Mouse (Mus musculus) small intestine, adult 2 months (tissue): ENCODE measurements around the gene Gm21987.

Experiments
- CTCF ChIP-seq: fragments of 200-500 bp; IDR thresholded peaks from 2 replicates; pipeline ENCODE4 v1.5.1; 2012; ENCODE audit warnings: low read depth, mild to moderate bottlenecking, control low read depth, inconsistent platforms, low read length, moderate library complexity, mixed read lengths; ENCODE audit not compliant: insufficient replicate concordance, insufficient read length; ENCODE audit errors: extremely low read depth
- POLR2A ChIP-seq: fragments of 200-500 bp; IDR thresholded peaks from 2 replicates; pipeline ENCODE4 v1.6.1; 2012; ENCODE audit warnings: low read depth, mild to moderate bottlenecking, control low read depth, inconsistent platforms, low read length, moderate library complexity

DNA sequence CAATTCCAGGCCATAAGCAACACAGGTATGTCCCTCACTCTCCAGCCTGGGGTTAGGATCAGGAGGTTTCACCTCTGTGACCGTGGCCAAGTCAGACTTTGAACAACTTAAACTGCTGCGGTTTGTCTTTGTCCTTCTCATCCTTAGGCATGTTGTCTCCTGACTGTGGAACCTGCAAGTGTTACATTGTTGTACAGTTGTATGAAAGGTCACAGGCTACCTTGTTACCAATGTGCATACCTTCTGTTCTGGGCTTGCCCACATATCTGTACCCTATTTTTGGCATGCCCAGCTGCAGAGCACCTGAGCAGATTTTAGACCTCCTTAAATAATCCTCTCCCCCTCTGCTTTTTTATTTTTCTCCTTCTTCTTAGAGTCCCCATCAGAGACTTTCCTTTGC, 12.4 kb downstream of the Gm21987 start:
- TF ChIP-seq CTCF = no peak
- no peak for TF ChIP-seq POLR2A
